Mouse (Mus musculus): ENCODE results near the gene Grifin.

Grifin gene

DNA sequence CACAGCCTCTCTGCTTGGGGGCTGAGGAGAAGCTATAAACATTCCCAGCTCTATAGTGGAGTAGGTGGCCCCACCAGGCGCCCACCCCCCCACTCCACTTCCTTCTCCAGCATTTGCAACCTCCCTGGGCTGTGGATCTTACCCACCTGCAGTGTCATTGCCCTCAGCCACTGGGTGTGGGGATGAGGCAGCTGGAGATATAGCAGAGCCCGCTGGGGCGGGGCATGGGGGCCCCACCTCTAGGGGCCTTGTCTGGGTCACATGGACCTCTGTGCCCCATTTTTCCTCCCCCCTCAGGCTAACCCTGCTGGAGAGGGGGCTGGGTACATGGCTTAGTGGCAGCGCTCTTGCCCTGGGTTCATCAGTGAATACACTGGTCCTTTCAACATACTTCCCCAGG lies at the start of gene Grifin:
Gene Grifin, minus strand, starts transcription at position 176 of the 400 bp plus-strand sequence.
- peak in 1 of 2 experiments; percentile 21 for DNase-seq

DNA sequence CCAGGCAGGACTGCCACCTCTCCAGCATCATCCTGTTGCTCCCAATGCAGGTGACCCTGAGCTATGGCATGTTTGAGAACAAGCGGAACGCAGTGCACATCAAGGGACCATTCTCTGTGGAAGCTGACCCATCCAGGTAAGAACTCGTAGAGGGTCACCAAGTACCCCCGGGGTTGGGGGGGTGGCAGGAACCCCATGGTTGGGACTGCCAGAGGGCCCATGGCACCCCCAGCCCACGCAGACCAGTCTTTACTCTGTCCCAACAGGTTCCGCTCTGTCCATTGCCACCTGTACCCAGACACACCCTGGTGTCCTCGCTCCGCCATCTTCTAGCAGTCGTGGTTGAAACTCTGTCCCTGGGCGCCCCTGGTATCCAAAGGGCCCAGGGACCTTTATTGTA lies 49.3 kb upstream of the Grifin start:
- no peak for DNase-seq

DNA sequence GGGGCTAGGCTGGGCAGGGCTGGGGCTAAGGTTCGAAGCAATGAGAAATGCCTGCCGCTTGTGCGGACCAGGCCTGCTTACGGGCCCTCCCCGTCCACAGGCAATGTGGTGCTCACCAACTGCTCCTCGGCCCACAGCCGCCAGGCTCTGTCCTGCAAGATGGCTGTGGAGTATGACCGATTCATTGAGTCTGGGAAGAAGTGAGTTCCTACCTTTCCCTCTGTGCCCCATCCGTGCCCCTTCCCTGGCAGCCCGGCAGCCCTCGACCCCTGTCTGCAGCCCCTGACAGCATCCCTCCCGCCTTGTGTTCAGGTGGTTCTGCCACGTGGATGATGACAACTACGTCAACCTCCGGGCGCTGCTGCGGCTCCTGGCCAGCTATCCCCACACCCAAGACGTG lies 47.3 kb upstream of the Grifin start:
- no peak for DNase-seq

DNA sequence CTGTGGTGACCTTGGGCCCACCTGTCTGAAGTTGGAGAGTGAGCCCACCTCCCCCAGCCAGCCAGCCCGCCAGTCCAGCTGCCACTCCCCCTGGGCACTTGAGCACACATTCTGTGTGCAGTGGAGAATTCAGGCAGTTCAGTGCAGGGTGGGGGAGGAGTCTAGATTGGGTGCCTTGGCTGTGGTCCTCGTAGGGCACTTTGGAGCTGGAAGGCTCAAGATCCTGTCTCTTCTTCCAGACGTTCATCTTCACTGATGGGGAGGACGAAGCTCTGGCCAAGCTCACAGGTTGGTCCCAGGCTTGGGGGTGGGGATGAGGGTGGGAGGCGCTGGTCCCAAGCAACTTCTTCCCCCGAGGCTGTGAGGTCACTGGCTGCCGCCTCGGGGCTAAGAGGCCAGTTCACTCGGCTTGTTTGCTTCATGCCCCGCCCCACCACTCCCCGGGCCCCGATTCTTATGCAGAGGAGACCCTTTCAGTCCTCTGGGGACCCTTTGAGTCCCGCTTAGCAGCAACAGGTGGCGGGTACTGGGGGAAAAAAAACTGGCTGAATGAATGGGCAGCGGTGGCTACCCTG lies 46.8 kb upstream of the Grifin start:
- peak; percentile 43 to 61 for DNase-seq

DNA sequence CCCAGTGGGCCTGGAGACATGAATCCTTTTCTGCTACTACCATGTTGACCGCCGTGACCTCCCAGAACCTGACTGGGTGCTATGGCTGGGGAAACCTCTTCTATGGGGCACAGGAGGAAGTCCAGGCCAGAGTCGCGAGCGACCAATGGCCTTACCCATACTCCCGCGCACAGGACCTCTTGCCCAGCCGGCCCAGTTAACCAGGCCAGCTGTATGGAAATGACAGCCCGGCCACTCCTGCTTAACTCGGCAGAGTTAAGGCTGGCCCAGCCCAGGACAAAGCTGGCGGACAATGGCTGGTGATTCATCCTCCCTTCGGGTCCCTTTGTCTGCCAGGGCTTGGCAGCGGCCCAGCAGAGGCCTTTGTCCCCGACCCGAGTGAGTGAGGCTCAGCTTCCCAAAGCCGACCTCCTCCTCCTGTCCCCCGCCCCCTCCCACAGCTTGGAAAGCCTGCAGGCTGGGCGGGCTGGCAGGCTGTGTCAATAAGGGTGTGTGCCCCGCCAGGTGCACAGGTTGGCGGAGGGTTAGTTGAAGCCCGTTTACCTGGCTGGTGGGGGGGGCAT lies 46.2 kb upstream of the Grifin start:
- DNase-seq = peak; percentile 90 to 94

DNA sequence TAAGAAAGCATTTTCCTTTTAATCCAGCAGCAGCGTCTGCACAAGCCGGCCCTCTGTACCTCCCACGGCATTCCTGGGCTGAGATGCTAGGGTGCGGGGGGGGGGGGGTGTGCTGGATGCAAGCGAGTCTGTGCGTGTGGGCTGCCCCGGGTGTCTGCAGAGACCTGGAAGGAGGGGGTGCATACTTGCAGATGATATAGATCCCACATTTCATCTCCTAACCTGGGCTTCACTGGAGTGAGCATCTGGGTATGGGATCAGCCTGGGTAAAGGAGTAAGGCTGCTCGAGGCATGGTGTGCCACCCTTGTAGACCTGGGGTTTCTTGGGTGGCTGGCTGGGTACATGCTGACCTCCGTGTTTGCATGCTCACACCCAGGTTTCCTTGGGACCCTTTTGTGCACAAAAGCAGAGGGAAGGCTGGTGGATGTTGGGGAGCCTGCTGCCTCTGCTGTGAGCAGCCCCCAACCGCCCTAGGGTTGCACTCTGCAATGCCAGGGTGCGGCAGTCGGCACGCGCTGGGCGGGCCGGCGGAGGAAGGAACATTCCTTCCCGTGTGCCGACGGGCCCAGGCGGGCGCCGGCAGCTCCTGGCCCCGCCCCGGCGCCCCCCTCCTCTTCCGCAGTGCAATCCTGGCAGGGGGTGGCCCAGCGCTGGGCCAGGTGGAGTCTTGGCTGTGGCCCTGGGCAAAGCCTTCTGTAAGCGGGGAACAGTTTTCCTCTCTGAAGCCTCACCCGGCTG lies 45.6 kb upstream of the Grifin start:
- peak; percentile 83 to 91 for DNase-seq

DNA sequence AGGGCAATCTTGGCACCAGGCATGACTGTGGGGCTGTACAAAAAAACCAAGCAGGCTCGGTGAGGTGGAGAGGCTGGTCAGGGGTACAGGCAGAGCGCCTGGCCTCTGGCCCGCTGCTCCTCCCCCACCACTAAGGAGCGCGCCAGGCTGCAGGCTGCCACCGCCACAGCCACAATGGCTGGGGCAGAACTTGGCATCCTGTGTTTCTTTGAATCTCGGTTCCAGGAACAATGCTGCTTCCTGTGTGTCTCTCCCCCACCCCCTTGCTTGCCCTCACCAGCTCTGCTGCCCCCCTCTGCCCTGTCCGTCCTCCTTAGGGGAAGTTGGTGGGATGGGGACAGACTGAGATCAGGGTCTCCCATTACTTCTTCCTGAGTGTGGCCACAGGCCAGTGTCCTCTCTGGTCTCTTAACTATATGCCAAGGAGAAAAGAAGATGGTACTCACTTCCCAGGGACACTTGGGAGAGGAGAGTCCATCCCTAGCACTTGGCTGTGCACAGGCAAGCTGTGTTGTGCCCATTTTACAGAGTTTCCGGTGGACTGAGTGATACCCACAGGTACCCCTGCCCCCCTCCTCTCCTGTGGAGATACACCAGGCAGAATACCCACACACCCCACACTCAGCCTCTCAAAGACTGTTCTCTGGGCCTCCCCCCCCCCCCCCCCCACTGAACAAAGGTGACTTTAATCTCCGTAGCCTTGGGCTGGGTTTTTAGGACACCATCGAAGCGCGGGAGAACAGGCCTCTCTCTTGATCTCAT lies 44.8 kb upstream of the Grifin start:
- peak; percentile 81 to 90 for DNase-seq

DNA sequence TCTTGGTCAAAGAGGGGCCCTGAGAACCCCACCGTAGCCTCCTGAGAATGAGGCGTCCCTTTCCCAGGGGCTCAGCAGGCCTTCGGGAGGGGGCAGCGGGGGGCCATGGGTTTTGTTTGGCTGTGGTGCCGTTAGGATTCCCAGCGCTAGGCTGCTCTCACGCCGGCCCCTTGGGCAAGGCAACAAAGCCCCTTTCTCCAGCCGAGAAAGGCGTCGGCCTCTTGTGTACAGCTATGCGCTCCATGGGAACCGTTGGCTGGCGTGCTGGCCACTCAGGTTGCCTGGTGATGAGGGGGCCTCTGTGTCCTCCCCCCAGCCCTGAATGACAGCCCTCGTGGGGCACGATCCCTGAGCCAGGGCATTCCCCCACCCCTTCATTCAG lies 43.8 kb upstream of the Grifin start:
- DNase-seq = peak; percentile 54

DNA sequence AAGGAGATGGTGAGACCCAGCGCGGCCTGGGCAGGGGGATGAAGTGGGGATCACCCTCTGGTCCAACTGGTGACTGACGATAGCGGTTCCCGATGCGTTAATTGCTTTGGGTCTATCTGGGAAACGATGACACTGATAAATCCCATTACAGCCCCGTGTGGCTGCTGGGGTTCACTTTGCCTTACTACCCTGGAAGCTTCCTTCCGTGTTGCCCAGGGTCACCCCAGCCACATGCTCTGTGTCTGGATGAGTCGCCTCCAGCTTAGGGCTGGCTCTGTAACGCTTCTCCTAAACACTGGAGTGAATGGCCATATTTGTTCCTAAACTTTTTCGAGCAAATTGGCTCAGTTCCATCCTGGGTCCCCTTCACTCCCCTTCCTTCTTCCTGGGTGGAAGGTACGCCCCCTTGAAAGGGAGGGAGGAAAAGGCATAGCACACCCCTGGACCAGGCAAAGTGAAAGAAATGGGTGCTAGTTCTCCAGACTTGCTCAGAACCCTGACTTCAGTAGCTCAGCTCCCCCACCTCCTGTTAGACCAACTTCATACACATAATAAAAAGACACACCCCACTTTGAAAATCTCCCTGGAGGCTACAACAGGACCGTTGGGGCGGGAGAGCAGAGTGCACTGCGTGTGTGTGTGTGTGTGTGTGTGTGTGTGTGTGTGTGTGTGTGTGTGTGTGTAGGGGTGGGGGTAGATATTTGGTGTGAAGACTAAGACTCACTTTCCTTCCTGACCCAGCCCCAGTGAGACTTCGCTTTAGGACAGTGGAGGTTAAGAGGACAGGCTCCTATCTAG lies 43.2 kb upstream of the Grifin start:
- peak; percentile 40 to 41 for DNase-seq

DNA sequence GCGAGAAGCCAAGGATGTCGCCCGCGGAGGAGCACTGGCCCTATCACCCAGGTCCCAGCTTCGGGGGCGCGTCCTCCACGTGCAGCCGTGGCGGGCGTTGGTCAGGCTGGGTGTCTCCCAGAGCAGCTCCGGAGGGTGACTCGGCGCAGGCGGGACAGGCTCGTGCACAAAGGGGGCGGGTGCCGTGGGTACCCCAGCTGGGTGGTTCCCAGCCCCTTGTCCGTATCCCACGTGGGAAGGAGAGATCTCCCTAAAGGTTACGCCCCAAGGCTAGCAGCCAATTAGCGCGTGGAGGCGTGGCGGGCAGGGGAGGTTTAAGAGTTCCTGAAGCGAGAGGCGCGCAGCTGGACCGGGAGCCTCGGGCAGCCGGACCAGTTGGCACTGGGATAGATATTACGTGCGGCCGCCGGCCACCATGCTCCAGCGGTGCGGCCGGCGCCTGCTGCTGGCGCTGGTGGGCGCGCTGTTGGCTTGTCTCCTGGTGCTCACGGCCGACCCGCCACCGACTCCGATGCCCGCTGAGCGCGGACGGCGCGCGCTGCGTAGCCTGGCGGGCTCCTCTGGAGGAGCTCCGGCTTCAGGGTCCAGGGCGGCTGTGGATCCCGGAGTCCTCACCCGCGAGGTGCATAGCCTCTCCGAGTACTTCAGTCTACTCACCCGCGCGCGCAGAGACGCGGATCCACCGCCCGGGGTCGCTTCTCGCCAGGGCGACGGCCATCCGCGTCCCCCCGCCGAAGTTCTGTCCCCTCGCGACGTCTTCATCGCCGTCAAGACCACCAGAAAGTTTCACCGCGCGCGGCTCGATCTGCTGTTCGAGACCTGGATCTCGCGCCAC lies 42.3 kb upstream of the Grifin start, which contains the start of gene Lfng:
Gene Lfng, plus strand, starts transcription at position 320 of the 835 bp plus-strand sequence.
- peak; percentile 95 to 96 for DNase-seq

DNA sequence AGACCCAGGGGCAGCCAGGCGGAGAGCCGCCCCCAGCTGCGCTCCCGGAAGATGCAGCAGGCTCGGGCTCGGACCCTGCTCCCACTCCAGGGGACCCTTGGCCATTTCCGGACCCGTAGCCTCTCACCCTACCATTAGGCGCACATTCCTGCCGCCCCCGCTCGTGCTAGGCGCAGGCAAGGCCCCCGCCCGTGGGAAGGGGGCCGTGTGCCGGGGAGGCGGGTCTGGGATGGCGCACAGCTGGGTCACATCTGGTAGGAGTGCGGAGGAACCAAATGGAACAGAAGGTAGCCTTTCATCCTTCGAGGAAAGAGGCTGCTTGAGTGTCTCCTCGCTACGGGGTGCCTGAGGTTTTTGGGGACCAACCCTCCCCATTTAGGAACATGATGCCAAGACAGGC lies 41.5 kb upstream of the Grifin start:
- DNase-seq = peak in 1 of 2 experiments; percentile 49

DNA sequence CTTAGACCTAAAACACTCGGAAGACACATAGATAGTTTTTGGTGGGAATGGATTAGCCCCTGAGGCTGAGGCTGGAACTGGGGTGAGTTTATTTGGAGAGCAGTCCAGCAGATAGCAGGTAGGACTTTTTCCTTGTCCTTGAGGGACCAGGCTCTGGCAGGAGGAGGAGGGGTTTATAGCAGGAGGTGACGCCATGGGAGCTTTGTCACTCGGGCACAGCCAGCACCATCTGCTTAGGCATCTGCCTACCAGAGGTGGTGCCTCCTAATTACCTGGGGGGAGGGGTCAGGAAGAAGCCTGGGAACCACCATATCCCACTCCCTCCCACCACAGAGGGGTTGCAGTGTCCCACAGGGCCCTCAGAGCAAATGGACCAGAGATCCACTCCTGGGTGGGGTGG lies 40.4 kb upstream of the Grifin start:
- DNase-seq = no peak

DNA sequence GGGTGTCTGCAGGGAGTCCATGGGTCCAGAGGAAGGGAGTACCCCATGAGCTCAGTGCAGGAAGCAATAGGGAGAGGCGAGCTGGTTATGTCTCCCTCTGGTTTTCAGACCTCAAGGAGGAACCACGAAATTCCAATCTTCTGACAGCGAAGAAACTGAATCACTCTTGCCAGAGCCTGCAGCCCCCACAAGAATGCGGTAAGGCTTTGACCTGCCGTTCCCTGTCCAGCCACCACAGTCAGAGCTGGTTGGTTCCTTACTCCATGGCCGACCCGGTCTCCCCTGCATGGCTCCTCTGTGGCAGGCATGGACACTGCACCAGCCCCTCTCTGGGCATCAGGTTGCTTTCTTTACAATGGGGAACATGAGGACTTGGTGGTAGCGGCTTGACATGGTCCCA lies 39.5 kb upstream of the Grifin start:
- no peak for DNase-seq

DNA sequence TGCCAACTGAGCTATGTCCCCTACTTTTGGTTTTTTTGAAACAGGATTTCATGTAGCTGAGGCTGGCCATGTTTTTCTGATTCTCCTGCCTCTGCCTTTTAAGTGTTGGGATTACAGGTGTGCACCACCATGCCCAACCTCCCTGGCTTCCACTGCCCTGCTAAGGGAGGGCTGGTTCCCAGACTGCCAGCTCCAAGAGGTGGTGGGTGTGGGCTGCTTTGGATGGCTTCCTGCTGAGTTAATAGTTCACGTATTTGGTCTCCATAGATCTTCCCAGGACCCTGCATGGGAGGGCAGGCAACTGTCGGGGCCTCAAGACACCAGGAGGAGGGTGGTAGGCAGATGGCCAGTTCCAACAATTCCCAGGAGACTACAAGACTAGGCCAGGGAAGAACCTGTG lies 37.7 kb upstream of the Grifin start:
- DNase-seq = peak in 1 of 2 experiments; percentile 3

DNA sequence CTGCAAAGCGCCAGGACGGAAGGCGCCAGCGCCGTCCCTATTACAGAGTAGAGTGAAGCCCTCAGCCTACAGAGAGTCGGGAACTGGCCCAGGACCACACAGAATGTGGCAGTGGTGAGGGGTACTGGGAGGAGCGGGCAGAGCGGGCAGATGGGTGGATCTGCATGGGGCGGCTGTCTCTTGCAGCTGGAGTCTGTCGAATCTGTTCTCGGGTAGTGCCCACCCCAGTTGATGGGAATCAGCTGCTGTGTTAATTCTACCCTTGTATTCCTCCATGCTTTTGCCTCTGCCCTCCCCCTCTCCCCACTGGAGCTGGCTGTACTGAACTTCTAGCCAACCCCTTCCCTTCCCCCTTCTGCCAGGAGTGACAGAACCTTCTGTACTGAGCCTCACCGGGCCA lies 36.8 kb upstream of the Grifin start:
- no peak for DNase-seq

DNA sequence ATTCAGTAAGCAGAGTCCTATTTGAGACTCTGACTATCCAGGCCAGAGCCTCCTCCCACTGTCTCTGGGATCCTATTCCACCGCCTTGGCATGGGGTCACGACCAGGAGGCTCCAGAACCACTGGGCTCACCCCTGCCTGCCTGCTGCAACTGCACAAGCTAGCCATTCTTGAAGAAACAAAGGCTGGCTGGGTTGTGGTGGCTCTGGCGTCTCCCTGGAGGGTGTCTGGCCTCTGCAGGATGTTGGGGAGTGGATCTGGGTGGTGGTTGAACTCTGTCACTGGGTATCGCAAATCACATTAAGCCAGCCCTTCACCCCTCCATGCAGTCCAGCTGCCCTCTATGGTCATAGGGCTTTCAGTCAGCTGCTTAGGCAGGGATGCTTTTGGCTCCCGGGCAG lies 35.1 kb upstream of the Grifin start:
- no peak for DNase-seq

DNA sequence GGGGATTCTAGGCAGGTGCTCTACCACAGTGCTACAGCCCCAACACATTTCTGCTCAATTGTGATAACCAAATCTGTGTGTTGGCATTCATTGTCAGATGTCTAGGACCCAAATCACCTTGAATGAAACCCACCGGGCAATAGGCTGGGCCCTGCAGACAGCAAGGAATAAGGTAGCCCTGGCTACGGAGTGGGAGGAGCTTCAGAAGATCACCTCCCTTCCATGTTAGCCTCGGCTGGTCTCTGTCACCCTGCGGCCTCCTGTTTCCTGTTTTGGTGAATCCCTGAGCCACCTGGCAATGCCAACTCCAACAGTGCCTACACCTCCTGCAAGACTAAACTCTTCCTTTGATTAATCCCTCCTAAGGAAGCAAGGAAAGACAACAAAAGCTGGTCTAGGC lies 32.9 kb upstream of the Grifin start:
- DNase-seq = no peak

DNA sequence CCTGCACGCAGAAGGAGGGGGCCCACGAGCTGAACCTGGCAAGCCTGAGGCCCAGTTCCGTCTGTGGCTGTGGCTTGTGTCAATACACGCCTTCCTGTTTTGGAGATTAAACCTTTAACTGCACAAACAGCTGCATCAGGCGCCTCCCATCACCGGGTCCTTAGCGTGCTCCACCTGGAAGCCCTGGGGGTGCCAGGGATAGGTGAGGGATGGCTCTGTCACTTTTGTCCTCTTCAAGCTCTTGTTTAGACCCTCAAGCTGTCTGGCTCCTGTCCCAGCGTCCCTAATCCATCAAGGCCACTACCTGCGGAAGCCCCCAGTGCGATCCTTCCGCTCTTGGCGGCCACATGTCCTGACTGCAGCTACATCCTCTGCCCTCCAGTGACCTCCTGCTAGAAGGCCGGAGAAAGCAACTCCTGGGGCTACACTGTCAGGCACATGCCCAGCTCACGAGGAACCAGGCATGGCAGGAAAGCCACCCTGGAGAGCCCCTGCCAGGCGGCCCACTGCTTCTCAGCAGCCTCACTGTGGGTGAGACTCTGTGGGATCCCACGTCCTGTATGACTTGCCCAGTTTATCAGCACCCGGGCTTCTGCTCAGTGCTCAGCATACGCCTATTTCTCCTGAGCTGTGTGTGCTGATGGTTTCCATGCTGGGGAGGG lies 32.2 kb upstream of the Grifin start:
- DNase-seq = peak; percentile 76 to 89

DNA sequence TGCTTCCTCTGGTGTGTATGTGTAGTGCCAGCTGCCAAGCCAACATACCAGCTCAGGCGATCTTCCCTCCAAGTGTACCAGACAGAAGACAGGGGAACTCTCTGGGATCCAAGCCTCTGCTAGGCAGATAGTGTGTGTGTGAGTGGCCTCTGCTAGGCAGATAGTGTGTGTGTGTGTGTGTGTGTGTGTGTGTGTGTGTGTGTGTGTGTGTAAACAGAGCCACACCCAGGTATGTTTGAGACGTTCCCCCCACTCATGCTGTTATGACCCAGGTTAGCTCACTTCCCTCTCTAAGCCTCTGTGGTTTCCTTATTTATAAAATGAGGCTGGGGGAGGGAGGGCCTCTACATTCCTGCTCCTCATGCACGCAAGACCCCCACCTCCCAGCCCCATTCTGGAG lies 31.6 kb upstream of the Grifin start:
- DNase-seq = peak in 1 of 2 experiments; percentile 59

DNA sequence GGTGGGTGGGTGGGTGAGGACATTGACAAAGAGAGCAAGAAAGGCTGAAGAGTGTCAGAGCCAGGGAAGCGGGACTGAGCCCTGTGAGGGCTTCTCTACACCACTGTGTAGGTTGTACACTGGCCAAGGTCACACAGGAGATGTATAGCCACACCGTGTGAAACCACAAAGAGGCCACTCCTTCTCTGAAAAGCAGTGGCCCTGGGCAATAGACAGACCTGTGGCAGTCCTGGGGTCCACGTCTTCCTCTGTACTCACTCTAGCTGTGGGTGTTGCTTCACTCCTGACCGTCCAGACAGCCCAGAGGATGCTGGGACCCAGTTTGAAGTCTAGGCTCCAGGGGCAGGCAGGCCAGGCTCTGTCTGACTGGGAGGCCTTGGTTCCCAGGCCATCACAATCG lies 30.0 kb upstream of the Grifin start:
- no peak for DNase-seq

DNA sequence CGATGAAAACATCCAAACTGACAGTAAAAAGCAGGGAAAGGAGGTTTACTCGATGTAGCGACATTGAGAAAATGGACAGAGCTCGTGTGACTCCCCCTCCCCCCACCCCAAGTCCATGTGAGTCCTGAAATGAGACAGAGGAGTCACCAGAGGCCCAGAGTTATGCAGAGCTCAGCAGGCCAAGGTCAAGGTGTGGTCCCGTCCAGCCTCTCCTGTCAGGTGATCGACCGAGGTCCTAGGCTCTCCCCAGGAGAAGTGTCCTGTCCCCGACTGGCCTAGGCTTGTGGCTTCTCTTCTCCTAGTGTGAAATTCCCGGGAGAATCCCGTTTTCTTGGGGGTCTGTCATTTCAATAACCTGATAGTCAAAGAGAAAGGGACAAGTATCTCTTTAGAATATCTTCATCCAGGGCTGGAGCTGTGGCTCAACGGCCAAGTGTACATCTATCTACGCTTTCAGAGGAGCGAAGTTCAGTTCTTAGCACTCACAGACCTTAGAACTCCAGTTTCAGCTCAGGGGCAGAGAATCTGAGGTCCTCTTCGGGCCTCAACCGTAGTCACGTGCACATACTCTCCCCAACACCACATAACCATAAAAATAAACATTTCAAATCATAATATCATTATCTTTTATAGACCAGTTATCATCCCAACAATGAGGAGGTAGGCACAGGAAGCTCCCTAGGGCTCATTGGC lies 24.4 kb upstream of the Grifin start:
- DNase-seq = no peak
